Mouse (Mus musculus): Measurements from ENCODE around the gene Nr1d1.
A peak's percentile ranks its signal among the peaks of the same experiment; 100 is the strongest.

Nr1d1 gene

DNA sequence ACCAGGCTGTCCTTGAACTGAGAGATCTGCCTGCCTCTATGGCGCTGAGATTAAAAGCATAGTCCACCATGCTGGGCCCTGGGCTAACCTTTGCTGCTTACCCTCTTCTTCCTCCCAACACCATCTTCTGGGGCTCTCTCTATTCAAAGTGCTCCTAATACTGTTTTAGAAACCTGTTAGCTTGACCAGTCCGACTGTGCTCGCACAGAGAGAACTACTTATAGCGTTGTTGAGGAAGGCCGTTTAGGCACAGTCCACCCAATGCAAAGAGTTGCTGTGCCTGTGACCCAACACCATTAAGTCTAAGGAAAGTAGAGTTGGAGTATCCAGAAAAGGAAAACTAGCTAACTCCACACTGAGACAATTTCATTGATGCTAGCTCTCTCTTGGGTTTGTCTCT, 13.0 kb upstream of the Nr1d1 start:
- DNase-seq (ENCODE audit: low spot score), result no peak

DNA sequence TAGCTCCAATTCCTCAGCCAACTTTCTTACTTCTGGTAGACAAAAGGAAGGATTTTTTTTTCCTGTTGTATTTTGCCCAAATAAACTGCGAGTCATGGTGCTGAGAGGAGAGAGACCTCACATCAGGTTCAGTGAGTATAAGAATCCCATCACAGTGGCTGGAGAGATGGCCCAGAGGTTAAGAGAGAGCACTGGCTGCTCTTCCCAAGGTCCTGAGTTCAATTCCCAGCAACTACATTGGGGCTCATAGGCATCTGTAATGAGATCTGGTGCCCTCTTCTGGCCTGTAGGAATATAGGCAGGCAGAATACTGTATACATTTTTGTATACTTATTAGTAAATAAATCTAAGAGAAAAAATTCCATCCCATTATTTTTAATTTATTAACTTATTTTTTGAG, 12.6 kb upstream of the Nr1d1 start:
- DNase-seq (ENCODE audit: low spot score), result no peak

DNA sequence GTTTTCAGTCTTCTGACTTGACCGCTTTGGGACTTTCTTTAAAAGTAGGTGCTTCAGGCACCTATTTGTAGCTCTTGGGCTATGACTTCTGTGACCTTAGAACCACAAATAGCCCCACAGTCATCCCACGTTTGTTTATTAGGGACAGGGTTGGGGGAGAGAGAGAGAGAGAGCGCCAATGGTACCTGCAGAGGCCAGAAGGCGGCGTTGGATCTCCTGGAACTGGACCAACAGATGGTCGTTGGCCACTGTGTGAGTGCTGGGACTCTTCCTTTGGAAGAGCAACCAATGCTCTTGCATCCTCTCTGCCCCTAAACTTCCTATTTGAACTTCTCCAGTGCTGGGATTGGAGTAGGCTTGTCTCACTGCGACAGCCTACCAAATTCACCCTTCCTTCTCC, 12.1 kb upstream of the Nr1d1 start:
- DNase-seq (ENCODE audit: low spot score), result no peak

DNA sequence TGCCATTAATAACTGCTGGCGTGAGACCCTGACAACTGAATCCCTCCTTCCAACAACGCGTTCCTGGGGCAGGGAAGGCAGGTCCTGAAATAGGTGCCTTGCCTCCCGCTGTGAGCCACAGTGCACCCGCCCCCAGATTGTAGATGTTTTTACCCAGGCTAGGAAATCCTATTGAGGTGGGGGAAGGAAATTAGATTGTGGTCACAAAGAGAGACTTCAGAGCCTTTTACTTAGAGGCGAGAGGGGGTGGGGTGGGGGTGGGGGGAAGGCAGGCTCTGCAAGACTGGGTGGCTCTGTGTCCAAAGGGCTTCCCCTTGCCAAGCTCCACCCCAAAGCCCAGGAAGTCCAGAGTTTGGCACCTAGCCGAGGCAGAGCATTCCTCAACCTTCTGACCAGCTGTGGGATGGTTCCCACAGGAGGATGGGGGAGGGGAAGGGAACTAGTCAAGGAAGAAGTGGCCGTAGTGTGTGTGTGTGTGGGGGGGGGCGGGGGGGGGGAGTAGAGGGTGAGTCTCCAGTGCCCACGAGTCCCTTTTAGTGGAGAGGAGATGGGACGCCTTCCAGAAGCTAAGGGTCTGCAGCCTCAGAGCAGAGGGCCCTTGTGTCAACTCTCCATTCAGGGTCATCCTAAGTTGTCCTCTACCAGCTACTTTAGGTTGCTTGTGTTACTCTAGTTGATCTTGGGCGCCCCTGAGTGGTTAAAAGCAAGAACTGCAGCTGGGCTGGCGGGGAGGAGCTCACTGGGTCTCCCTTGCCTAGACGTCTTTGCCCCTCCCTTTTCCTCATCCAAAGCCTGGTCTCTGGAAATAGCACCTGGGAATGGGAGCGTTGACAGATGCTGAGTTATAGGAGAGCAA, 11.5 kb upstream of the Nr1d1 start:
- peak; percentile 86 for DNase-seq (ENCODE audit: low spot score)

DNA sequence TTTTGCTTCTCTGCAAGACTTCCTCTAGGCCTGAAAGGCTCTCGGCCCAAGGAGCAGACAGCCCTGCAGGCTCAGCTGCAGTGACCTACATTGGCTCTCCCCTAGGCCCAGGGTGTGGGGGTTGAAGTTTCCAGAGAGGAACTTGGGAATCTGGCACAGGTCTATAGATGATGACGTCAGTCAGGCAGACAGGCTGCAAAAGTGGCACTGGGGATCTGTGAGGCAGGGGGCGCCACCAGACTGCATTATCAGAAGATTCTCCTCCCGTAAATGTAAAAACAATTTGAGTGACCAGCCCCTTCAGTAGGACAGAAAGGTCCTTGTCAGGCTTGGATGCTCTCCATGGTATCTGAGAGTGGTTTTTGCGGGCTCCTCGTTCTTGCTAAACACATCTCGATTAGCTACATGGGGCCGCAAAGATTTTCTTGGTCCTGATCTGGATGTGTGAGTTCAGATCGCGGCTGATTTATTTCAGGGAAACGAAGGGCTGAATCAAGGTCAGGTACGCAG, 10.7 kb upstream of the Nr1d1 start:
- no peak for DNase-seq (ENCODE audit: low spot score)

DNA sequence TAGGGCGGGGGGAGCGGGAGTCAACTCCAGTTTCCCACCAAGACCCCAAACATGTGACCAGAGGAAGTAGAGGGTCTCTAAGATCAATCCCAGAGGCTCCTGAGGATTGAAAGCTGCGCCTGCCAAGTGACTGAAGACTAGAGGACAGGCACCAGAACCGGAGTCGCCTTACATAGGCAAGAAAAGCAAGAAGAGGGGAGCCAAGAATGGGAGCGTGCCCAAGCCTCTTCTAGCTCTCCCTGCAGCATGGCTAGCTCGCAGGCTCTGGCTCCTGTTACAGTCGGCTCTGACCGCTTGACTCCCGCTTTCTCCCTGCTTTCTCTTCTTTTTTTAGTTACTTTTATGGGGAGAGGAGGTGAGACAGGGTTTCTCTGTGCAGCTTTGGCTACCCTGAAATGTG, 10.1 kb upstream of the Nr1d1 start:
- DNase-seq (ENCODE audit: low spot score), result no peak

DNA sequence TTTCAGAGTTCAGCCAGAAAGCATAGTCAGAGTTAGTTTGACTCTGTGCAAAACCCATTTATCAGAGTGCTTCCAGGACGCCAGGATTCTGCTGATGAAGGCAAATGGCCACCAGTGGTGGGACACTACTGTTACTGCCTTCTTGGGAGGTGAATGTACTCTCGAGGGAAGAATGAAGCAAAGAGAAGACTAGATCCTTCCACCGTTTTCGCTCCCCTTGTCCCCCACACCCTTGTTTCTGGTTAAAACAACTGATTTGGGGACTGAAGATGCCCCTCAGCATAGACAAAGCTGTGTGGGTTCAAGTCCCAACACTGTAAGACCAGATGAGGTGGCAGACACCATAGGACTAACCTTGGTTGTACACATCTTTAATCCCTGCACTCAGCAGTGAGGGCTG, 9.0 kb upstream of the Nr1d1 start:
- DNase-seq (ENCODE audit: low spot score), result no peak

DNA sequence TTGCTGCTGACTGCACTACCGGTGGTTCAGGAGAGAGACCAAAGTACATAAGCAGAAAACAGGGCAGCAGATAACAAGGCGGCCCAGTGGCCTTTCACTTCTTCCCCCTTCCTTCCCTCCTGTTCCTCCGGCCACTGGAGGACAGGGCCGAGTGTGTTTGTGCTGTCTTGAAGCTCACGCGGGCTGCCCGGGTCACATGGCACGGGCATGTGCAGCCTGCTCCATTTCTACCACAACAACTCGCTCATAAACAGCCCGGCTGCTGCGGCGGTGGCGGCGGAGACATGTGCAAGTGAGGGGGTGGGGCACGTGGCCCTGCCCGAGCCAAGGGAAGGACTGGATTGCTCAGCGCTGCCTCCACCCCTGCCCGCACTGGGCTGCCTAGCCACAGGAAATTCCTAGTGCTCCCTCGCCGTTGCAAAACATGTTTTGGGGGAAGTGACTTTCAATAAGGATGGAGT, 8.1 kb upstream of the Nr1d1 start:
- peak; percentile 79 for DNase-seq (ENCODE audit: low spot score)

DNA sequence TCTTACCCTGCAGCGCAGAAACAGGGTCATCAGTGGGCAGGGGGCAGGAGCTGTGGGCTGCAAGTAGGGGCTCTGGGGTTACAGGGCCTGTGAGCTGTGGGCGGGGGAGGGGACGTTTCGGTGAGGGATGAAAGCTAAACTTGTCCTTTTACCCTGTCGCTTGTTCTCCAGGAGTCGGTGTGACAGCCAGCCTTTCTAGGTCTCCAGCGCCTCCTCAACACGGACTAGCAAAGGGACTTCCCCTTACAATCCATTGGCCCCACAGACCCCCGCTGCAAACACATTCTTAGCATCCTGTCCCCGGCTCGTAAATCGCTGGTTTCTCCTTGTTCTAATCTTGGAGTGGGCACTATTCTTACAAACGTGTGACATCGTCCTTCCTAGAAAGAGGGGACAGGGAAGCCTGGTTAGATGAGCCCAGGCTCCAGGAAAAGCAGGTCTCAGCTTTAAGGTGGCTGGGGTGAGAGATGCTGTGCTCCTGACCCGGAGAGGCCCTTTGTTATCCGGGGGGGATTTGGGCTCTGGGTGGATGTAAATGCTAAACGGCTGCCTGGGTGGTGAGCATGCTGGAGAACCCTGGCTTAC, 7.6 kb upstream of the Nr1d1 start:
- DNase-seq (ENCODE audit: low spot score), result no peak

DNA sequence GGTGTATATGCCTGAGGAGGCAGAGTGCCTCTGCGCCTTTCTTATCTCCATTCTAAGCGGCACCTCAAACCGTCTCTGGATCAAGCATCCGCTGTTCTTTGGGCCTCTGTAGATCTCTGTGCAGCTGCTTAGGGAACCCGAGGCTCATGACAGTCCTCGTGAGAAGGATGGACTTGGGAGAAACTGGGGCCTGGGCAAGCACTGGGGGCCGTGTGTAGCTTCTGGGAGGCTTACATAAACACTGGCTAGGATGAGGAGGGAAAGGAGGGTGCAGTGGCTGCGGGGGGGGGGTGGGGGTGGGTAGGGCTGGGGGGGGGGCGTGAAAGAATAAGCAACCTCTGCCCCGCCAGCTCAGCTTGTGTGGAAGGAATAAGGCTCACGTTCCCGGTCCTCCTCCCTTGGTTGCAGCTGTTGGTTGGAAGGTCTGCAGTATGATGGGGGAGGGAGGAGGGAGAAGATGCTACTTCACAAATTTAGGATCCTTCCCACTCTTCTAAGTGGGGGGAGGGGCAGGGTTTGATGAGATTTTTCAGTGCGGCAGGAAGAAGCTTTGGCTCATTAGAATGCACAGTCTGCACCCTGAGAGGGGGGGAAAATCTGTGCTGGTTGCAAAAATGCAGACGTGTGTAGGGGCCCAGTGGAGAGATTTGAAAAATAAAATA, 6.8 kb upstream of the Nr1d1 start:
- no peak for DNase-seq (ENCODE audit: low spot score)

DNA sequence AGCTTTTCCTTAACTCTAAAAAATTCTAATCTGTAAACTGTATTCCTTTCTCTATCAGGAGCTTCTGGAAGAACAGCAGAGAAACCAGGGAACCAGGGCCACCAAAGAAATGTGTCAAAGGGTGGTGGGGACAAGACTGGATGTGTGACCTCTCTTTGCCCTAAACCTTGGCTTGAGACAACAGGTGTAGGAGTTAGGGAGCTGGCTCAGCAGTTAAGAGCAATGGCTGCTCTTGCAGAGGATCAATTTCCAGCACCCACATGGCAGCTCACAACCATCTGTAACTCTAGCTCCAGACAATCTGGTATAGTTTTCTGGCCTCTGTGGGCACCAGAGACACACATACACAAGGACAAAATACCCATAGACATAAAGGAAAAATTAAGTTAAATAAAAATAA, 2.8 kb upstream of the Nr1d1 start:
- DNase-seq (ENCODE audit: low spot score), result no peak

DNA sequence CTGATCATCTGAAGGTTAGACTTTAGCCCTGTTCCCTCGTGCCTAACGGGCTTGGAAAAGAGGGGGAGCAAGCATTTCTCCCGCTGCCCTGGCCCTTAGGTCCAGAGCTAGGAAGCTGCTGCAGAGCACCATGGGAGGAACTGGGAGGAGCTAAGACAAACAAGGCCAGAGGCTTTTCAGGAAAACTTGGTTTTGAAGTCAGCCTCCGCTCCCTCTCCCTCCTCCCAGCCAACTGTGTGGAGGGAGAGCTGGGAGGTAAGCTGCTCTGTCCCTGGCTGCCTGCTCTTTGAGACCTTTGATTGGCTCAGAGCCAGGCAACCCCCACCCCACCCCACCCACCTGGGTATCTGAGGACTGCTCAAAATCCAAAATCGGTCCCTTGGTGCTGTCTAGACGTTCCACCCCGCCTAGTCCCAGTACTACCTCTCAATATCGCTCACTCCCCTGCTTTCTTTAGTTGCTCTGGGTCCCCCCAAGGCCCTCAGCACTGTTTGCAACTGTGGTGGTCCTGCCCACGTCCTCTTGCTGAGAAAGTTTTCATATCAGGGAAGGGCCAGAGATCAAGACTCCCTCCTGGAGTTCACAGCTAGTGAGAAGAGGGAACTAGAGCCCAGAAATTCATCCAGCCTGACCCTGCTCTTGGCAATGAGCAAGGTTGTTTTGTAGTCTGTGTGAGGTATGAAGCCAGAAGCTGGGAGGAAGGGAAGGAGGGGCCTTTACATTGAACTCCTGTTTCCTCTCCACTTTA, 1.9 kb upstream of the Nr1d1 start:
- no peak for DNase-seq (ENCODE audit: low spot score)

DNA sequence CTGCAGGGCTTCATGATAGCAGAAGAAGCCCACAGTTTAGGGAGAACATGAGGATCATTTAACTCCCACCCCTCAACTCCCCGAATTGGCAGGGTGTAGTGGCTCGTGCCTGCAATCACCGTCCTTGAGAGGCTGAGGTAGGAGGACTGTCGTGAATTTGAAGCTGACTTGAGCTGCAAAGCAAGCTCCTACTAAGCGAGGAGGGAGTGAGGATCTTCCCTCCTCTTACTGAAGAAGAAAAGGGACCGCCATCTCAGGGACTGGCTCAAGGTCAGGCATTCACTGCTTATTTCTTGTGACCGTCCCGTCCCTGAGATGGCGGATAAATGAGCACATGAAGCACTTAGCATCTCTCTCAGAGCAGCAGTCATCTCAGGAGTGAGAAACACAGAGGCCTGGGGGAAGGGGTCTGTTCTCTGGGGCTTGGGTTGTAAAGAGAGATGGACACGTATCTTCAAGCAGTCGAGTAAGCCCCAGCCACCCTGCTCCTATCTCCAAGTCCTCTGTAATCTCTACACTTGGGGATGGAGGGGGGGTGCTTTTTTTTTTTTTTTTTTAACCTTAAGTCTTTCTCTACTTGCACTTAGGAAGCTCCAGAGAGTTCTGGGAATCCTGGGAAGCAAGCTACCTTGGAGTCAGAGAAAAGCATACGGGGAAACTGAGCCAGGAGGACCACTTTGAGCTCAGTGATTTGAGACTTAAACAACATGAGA, 1.1 kb upstream of the Nr1d1 start:
- no peak for DNase-seq (ENCODE audit: low spot score)

DNA sequence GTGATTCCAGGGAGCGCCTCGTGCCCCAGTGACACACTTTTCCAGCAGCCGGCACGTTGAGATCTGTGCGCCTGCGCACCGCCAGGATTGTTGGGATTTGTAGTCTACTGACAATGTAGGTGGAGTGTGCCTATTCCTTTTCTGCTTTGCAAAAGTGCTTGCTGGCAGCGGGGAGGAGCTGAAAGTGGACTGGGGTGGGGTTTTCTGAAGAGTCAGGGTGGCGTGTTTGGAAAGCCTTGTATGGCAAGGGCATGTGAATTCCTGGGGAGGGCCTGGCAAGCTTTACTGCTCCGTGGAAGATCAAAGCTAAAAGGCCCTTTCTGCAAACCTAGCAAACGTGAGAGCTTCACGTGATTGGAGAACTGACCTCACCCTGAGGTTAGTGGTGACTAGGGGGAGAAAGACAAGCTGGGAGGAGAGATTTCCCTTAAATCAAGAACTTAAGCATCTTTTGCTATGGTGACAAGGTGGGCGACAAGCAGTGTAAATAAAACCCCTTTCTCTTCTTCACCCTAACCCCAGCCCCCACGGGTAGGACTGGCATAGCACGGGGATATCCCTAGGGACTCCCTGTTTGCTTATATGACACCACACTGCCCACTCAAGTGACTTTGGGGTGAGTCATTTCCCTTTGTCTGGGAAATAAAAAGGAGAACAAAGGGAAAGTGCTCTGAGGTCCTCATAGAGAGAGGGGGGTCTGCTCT, 367 bp upstream of the Nr1d1 start:
- peak; percentile 97 for DNase-seq (ENCODE audit: low spot score)

DNA sequence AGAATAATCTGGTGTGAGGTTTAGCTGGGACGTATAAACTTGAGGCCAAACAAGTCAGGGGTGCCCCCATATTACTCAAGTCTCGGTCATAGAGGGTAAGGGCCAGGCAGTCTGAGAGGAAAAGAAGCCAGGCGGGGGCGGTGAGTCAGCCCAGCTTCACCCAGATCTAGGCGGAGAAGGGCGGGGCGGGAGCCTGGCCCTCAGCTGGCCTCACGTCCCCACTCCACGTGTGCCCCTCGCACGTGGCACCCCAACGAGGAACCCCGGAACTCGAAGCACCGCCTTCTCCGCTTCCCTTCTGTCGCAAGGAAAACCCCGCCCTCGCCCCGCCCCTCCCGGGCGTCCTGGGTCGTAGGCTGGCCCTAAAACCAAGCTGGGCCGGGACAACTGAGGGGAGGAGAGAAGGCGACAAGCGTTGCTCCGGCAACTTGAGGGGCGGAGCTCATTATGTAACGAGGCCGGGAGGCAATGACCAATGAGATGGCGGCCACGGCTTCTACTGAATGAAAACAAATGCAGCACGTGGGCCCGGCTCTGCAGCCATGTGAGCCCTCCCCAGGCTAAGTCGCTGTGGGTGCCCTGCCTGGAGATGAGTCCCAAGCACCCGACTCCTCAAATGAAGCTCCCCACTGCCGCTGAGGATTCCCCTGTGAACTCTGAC, 1.4 kb downstream of the Nr1d1 start:
- peak; percentile 98 for DNase-seq (ENCODE audit: low spot score)

DNA sequence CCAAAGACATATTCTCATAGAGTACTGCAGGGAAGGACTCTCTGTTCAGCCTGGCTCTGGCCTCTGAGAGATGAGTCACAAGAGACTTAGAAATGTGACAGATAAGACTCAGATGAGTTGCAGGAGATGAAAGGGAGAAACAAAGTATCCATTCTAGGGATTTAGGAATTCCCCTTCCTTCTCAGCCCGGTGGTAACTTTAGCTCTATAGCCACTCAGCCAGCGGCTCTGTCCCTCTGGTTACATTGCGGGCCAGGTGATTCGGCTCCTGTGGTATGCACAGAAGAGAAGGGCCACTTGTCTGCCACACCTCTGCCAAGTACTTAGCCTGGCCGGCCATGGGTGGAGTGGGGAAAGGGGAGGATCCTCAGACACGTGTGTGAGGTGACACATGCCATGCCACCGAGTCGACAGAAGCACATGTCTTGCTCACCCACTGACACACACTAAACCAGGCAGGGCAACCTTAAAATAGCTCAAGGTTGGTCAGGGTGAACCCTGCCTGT, 2.4 kb downstream of the Nr1d1 start:
- no peak for DNase-seq (ENCODE audit: low spot score)

DNA sequence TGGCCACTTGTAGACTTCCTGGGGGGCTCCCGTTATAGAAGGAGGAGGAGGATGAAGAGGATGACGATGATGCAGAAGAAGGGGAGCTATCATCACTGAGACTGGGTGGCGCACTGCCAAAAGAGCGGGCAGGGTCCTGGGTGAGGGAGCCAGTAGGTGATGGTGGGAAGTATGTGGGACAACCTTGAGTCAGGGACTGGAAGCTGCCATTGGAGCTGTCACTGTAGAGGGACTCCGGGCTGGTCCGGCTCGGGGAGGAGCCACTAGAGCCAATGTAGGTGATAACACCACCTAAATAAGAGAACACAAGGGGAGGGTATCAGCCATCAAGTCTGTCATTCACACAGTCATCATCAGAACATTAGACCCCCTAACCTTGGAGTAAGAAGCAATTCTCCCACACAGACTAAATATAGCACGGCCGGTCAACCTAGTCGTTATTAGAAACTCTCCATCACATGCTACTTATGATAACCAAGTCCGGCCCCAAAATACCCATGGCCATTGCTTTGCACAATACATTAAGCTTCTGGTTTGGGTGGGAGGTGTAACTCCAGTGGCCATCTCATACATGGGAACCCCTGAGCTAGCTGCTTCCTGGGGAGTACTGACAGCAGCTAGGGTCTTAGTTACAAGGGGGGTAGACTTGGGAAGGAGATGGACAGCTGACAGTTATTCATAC, 3.1 kb downstream of the Nr1d1 start:
- no peak for DNase-seq (ENCODE audit: low spot score)

DNA sequence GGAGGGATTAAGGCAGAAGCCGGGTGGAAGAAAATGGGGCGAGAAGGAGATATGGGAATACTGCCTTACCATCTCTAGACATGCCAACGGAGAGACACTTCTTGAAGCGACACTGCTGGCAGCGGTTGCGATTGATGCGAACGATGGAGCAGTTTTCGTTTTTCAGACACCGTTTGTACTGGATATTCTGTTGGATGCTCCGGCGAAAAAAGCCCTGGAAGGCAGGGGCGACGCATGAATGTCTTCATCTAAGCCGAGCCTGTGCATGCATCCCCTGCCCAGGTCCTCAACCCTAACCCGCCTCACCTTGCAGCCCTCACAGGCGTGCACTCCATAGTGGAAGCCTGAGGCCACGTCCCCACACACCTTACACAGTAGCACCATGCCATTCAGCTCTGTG, 4.0 kb downstream of the Nr1d1 start:
- no peak for DNase-seq (ENCODE audit: low spot score)

DNA sequence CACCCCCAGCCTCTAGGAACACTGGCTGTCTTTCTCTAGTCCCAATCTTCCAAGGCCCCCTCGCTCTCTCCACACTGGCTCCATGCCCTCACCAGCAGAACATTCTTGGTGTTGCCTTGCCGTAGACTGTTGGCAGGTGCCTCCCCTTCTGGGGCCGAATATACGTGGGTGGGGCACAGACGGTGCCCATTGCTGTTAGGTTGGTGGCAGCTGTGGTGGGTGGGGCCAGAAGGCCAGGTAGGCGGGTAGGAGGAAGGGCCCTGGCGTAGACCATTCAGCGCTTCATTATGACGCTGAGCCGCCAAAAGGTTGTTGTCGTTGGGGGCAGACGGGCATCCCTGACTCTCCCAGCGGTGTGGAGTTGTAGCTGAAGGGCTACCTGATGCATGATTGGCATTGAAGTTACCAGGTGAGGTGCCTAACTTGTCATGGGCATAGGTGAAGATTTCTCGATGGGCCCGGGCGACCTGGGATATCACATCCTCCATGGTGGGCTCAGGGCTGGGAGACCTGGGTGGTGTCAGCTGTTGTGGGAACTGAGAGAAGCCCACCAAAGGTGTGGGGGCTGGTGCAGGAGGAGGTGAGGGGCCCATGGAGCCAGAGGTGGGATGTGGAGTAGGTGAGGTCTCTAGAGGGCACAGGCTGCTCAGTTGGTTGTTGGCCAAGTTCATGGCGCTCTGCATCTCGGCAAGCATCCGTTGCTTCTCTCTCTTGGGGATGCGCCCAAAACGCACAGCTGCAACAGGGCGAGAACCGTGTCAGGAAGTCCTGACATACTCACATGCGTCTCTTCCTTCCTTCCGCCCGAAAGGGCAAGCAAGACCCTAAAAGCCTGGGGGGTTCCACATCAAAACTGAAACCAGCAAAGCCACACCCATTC, 4.8 kb downstream of the Nr1d1 start:
- no peak for DNase-seq (ENCODE audit: low spot score)

Measured in urinary bladder, postnatal 10 days (tissue).